Mouse (Mus musculus): ENCODE measurements around the gene 2310033P09Rik. TPM values are rescaled to one million over a fixed set of nuclear protein-coding genes. Genes with fewer than 3 reads are reported as not detected.
A peak's percentile ranks its signal among the peaks of the same experiment; 100 is the strongest.
"Not testable (repeated sequence)": the region's sequence is repeated elsewhere in the genome, so short reads cannot be mapped to it uniquely, and the experiment has no call there.

Gene 2310033P09Rik
- total RNA-seq, 2 experiments from 2014 or later: 26.6 to 27.3 TPM

DNA sequence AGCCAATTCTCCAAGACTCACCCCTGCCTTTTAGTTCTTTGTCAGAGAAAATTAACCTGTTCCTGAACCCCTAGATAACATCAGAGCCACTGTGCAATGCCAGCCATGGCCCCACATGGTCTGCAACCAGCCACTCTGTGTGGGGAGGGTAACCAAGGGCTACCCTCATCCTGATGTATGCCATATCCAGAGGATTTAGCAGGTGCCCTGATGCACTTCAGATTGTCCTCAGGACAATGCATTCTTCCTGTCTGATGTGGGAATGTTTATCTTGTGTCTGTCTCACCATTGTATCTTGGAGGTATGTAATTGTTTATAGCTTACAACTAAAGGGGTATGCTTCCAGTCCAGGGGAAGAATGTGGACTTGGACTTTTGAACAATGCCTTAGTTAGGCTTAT lies 11.9 kb upstream of the 2310033P09Rik start:
- no peak for DNase-seq (ENCODE audit: low spot score in 2 of 2)

DNA sequence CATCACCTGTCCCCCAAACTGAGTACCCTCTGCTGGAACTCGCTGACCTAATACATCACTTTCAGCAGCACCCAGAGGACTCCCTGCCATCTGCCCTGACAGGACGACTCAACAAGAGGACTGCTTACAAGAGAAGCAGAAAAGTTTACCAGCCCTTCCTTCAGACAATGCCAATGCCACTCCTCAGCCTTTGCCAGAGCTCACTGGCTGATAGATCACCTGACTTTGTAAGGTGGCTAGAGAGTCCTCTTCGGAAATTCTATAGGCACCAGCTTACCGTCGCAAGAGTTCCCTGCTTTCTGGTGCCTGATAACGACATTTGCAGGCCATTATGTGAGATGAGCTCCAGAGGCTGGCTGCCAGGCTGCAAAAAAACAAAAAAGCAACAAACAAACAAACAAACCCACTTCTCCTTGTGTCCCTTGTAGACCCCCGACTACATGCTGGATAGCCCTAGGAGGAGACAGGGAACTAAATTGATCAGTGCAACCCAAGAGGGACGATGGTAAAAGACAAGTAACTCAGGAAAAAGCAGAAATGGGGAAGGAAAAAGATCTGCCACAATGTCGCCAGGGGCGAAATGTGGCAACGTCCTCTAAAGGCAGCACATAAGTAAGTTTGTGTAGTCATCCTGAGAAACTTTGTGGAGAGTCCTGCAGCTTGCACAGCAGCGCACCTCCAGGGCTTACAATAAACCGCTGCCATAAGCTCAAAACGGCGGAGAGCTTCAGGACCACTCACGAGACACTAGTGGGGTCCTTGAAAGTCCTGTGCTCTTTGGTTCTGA lies 6.7 kb upstream of the 2310033P09Rik start:
- DNase-seq (ENCODE audit: low spot score in 2 of 2): no peak

DNA sequence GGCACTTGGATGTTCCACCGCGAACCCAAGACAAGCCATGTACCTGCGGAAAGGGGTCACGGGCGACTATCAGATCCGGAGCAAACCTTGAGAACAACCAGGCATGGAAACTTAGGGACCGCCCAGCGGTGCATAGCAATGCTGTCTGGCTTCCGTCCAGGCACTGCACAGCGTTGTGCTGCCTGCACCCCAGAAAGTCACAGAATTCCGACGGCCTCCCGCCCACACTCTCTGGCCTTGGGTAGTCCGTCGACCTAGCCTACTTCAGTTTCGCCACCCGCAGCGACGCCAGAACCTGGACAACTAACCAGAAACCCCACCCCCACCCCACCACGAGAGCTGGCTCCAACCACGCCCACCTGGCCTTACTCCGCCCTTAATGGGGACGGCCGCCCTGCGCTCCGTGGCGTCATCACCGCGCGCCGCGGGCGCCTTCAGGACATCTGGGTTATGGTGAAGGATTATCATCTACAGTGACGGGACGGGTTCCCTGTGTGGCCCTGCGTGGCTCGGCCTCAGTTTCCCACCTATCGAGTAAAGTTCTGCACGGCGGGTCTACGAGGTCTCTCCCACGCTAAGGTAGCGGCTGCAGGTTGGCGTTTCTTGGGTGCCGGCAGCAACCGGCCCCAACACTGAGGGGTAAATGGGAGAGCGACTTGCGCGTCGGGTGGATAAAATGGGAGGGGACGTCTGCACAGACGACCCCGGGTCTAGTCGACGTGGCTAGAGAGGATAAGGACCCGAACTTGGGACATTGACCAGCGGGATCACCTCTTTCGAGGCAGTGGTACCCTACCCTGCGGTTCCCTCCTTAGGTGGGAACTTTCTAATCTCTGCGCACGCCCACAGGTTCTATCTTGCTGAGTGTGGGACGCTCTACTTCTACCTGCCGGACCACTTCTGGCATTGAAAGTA lies 5.8 kb upstream of the 2310033P09Rik start, which contains the start of gene Mrpl55:
Gene Mrpl55, plus strand, starts transcription at position 406 of the 915 bp plus-strand sequence.
- DNase-seq (ENCODE audit: low spot score in 2 of 2): peak; percentile 89 to 95

DNA sequence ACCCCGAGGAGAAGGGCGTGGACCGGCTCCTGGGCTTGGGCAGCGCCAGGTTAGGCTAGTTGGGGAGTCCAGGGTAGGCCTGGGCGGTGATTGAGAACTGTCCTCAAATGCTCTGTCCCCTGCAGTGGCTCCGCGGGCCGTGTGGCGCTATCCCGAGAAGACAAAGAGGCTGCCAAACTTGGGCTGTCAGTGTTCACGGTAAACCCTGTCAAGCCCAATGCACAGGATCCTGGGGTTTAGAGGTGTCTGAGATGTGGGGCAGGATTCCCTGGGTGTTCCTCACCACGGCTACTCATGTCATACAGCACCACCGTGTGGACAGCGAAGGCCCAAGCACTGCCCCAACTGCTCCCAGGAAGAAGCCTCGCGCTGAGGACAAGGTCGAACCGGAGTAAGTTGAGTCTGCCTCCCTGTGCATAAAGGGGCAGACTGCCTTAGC lies 901 bp downstream of the 2310033P09Rik start:
- peak in 1 of 2 experiments; percentile 64 for DNase-seq (ENCODE audit: low spot score in 2 of 2)

DNA sequence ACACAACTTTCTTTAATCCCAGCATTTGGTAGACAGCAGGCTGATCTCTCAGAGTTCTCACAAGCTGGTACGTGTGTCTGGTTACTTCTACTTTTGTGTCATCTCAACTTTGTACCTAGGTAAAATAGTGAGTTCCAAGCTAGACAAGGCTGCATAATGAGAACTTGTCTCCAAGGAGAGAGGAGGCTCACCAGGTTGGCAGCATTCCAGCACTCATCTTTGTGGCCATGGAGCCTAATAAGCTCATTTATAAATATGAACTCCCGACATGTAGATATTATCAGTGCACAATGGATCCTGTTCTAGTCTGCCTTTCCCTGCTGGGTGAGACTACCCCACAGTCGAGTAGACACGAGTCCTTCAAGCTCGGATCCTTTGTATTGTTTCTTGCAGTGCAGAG lies 1.5 kb downstream of the 2310033P09Rik start:
- no peak for DNase-seq (ENCODE audit: low spot score in 2 of 2)

DNA sequence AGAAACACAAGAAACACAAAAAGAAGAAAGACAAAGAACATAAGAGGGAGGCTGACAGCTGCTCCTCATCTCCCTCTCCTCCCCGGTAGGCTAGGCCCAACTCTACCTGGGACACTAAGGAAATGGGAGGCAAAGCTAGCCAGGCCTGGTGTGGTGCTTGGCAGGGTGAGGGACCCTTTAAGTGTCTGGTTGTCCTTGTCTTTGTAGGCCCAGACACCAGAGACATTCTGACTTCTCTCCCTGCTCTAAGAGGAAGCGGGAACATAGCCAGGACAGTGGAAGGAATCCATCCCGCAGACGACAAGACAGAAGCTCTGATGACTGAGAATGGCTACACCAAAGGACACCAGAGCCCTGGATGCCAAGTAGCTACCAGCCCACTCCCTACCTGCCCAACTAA lies 1.9 kb downstream of the 2310033P09Rik start:
- DNase-seq (ENCODE audit: low spot score in 2 of 2): no peak

DNA sequence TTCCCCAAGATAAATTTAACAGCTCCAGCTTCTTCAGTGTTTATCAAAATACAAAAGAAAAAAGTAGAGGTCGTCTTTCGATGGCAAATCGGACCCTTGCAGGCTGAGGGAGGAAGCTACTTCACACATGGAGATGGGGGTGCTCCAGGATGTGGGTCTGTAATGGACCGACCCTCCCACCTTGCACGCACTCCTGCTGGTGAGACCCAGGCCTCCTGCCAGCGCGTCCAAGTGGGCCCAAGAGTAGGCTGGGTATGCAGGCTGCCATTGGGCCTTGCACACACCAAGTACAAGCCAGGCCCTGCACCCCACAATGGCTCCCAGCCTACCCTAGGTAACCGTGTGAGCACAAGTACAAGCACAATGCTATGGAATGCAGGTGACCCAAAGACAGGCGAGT lies 3.4 kb downstream of the 2310033P09Rik start:
- not testable (repeated sequence) for DNase-seq (ENCODE audit: low spot score in 2 of 2)

DNA sequence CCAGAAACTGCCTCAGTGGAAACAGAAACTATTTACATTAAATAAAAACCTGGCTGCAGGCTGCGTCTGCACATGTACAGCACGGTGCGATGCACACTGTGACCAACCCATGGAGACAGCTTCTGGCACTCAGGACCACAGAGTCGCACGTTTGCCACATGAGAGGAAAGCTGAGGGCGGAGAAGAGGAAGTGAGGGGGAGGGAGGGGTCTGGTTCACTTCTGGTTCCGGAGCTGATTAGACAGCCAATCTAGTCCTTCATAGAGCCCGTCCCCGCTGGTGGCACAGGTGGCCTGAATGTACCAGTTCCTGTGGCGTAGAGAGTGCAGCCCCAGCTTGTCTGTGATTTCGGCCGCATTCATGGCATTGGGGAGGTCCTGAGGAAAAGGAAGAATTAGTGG lies 4.2 kb downstream of the 2310033P09Rik start:
- DNase-seq (ENCODE audit: low spot score in 2 of 2): peak in 1 of 2 experiments; percentile 28

DNA sequence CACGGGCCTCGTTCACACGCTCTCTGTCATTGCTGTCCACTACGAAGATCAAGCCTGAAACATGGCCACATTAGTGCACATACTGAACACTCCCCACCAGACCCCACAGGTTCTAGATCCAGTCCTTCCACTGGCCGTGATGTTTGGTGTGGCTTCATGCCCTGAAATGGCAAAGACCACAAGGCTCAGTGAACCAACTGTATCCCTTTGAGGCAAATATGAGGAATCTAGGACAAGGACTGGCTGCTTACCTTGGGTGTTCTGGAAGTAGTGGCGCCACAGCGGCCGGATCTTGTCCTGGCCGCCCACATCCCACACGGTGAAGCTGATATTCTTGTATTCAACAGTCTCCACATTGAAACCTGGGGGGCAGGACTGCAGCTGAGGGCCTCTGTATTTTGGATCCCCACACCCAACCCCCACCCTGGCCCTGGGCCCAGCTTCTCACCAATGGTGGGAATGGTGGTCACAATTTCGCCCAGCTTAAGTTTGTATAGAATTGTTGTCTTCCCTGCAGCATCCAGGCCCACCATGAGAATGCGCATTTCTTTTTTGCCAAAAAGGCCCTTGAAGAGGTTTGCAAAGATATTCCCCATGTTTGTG lies 4.9 kb downstream of the 2310033P09Rik start:
- DNase-seq (ENCODE audit: low spot score in 2 of 2): no peak

DNA sequence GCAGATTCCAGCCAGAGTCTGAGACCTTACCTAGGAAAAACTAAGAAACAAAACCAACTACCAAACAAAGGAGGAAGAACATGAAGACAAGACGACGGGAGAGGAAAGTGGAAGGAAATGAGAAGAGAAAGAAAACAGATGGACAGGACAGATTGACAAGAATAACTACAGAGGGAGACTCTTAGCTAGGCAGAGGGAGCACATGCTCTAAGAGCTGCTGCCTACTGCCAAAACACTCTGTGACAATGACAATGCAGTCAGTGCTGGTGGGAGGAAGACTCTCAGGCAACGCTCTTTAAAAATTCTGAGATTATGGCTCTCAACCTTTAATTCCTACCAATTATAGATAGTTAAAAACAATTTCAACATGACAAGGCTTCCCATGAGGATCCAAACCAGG lies 8.8 kb downstream of the 2310033P09Rik start:
- DNase-seq (ENCODE audit: low spot score in 2 of 2): peak; percentile 64 to 80

DNA sequence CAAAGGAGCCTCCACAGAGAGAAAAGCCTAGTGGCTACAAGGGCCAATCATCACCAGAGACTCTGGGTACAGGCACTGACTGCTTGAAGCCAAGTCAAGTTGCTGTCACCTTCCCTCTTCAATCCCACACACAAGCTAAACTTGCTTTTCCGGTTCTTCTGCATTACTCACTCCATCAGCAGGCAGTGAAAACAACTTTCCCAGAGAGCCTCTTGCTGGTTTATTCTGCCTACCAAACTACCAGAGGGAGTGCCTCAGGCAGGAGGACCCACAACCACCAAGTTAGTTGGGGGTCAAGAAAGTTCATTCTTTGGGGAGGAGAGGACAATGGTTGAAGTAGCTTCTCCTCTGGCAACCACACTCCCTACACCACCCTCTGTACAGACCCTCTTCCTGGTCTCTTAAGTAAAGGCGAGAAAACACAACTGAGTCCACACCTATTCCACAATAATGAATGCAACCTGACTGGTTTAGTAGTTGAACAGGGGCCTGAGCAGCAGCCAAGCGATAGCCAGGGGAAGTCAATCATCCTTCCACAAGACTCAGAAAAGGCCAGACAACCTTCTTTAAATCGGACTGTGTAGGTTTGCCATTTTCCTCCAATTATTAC lies 10.4 kb downstream of the 2310033P09Rik start:
- peak in 1 of 2 experiments; percentile 18 for DNase-seq (ENCODE audit: low spot score in 2 of 2)

DNA sequence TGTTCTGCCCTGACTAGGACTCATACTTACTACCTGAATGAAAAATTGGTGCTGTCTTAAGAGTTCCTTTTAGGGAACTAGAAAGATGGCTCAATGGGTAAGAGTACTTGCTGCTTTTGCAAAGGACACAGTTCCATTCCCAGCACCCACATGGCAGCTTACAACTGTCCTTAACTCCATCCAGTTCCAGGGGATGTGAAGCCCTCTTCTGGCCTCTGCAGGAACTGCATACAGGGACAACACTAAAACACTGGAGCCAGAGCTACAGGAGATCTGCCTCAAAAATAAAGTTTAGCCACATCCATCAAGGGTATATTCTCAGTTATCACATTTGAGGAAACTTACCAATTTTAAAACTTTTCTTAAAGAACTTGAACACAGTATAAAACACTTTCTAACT lies 10.9 kb downstream of the 2310033P09Rik start:
- no peak for DNase-seq (ENCODE audit: low spot score in 2 of 2)

DNA sequence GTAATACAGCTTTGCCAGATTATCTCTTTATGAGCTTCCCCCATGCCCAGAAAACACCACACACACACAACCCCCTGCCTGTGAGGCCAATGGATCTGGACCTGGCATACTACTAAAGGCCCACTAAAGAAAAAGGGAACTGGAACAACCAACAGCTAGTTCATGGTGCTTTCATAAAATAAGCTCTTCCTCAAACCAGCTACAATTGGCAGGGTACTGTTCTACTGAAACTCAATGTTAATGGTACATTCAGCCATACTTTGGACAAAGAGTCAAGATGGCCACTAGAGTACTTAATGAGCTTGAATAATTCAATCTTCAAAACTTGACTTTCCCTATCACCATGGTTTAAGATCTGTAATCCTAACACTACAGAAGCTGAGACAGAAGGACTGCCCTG lies 13.5 kb downstream of the 2310033P09Rik start:
- no peak for DNase-seq (ENCODE audit: low spot score in 2 of 2)

DNA sequence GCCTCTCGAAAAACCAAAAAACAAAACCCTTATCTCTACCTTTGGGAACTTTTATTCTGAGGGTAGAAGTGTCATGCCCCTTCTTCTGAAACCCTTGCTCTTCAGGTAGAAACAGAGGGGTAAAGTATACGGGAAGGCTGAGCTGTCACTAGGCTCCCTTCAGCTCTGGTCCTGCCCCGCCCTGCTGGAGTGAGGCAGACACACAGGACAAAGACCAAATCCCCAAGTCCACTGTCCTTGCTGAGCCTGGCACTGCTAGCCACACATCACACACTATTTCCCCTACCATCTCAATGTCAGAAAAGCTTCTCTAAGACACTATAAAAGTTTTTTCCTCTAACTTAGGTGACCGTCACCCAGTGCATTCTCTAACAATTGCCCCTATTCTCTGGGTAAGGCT lies 14.2 kb downstream of the 2310033P09Rik start:
- no peak for DNase-seq (ENCODE audit: low spot score in 2 of 2)

DNA sequence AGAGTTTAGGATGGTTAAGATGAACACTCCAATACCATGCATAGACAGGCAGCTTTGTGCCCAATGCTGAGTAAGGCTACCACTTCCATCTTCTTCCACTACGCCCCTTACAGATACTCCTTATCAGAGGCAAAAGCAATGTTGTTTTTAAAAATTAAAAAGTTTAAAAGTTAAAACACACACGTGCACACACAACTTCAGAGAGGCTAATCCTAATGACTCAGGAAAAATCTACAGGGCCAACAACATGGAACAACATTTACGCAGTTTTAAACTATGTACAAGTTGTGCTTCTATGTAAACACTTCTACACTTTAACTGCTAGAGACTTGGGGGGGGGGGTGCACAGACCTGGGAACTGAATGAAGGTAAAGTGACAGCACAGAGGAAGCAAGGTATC lies 15.9 kb downstream of the 2310033P09Rik start:
- DNase-seq (ENCODE audit: low spot score in 2 of 2): no peak

DNA sequence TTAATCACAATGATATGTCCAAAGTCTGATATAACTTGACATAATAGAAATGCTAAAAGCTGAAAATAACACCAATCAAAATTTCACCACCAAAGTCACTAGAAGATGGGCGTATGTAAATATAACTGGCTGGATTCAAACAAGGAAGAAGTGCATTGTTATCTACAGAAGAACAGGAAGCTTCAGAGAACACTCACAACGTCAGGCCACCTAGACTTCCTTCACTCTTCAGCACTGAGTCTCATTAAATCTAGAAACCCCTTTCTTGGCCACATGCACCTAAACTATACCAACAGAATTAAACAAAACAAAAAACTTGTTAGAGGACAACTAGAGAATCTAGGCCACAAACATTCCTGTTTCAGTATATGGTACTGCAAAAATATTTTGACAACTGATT lies 16.3 kb downstream of the 2310033P09Rik start:
- no peak for DNase-seq (ENCODE audit: low spot score in 2 of 2)

DNA sequence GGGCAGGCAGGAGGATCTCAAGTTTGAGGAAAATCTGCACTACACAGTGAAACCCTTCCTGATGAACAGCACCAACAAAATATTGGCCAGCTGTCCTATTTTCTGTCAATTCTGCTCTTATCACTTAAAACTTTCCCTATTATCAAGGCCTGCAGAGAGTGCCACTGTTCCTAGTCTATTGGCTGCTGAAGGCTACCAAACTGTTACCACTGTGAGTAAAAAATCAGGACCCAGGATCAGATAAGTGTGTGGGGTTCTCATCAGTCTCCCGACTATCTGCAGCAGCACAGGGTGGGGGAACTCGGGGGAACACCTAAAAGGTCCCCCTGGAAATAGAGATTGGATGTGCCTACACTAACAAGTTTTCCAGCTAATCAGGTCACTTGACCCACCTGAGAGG lies 17.0 kb downstream of the 2310033P09Rik start:
- DNase-seq (ENCODE audit: low spot score in 2 of 2): no peak

DNA sequence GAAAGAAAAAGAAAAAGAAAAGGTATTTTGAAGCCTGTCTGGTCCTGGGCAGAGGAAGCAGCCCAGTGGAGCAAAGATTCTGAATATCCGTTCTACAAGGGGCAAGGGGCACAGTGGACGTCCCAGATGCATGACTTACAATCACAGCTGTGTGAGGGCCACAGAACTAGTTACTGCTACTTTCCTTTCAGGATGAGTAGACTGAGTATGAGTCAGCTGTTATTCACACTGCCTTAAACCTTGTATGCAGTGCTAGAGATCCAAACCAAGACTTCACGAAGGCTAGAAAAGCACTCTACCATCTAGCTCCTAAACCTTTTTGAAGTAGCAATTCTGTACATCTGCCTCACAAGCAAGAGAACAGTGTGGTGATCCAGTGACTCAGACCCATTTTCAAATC lies 18.1 kb downstream of the 2310033P09Rik start:
- no peak for DNase-seq (ENCODE audit: low spot score in 2 of 2)

DNA sequence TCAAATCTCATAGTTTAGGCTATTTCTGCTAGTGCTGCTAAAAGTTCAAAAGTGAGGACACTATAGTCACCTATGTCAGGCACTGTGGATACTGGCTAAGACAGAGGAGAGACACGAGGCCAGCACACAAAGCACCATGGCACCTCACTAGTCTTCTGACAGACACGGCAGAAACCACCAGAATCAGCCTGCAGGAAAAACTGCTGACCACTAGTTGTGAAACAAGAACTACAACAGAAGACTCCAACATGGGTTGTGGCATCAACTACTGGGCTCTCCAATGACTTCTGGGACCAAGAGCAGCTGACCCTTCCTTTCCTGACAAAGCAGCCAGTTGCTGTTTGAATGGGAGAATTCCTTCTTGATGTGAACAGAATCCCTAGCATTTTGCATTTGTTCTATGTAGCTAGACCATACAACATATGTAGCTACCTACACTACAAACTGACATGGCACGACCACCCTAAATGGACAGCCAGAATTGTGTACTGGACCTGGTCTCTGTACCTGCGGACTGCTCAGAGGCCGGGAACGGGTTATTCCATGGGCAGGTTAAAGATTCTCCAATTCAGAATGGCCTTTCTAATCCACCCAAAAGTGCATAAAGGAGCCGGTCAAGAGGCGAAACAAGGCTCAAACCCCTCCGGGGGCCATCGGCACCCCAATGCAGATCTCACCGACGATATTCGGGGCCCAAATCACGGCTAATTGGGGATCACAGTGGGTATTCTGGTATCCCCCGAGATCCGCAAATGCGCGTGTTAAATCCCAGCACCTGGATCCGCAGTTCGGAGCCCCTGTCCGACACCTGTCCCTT lies 18.9 kb downstream of the 2310033P09Rik start:
- DNase-seq (ENCODE audit: low spot score in 2 of 2): peak in 1 of 2 experiments; percentile 16

DNA sequence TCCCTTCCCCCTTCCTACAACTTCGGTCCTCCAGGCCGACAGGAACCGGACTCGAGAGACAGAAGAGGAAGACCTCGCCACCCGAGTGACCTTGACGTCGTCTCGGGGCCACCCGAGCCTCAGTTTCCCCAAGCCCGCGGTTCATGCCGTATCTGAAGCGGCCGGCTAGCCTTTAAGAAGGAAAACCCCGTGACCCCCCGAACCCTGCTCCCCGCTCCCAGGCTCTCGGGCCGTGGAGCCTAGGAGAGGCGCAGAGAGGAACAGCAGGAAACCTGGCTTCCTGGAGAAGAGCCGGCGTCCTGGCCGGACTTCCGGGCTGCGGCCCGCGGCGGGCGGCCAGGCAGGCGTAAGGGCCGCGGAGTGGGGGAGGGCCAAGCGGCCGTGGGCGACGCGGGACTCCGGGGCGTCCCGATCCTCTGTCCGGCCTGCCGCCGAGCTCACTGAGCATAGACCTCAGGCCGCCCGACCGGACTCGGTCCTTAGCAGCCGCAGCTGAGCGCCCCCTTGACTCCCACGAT lies 19.5 kb downstream of the 2310033P09Rik start:
- DNase-seq (ENCODE audit: low spot score in 2 of 2): no peak
